Mouse (Mus musculus): ENCODE measurements around the gene Spag6l.
"Not testable (repeated sequence)": the region's sequence is repeated elsewhere in the genome, so short reads cannot be mapped to it uniquely, and the experiment has no call there.

Gene Spag6l

GRCm38 (mm10) chr16:16828757-16829615 is at the start of gene Spag6l:
Gene Spag6l (minus strand): TSS chr16:16829456.
- in situ Hi-C loops (cut with MboI, MseI): no loop called here

- in situ Hi-C loops (cut with MboI, MseI): no loop called here
Observed at GRCm38 (mm10) chr16:16879025-16879424, 49.8 kb upstream of the Spag6l start.

- in situ Hi-C loops (cut with MboI, MseI): no loop called here
Observed at GRCm38 (mm10) chr16:16870617-16871331, 41.5 kb upstream of the Spag6l start, which contains the start of the genes Top3b and Vpreb1. Gene Top3b (plus strand): TSS chr16:16870736. Gene Vpreb1 (minus strand): TSS chr16:16870843.

- in situ Hi-C loops (cut with MboI, MseI): no loop called here
Observed at GRCm38 (mm10) chr16:16870241-16870616, 41.0 kb upstream of the Spag6l start.

GRCm38 (mm10) chr16:16865696-16866561 is 36.7 kb upstream of the Spag6l start:
- in situ Hi-C loops (cut with MboI, MseI): no loop called here

DNA sequence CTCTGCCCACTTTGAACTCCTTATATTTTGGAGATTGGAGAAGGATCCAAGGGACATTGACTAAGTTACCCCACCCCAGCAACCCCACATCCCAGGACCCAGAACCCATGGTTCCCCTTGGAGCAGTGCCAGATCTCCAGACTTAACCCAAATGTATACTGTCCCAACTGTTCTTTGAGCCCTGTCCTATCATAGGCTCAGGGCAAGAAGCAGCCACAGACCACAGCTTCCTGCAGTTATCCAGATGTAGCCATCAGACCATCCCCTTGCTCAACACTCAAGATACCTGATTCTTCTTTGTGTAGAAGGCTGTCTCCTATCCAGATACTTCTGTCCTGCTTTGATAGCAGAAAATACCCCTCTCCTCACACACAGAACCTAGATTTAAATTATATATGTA is 36.0 kb upstream of the Spag6l start:
- in situ Hi-C loops (cut with MboI, MseI): no loop called here

GRCm38 (mm10) chr16:16863978-16864377 is 34.7 kb upstream of the Spag6l start, which contains the start of gene Igll1:
Gene Igll1 (minus strand): TSS chr16:16863985.
- in situ Hi-C loops (cut with MboI, MseI): loop anchor here in 1 of 2 experiments (5.0 kb wide), 1 partner anchor 43 kb away; no protein-coding TSS in a partner anchor

DNA sequence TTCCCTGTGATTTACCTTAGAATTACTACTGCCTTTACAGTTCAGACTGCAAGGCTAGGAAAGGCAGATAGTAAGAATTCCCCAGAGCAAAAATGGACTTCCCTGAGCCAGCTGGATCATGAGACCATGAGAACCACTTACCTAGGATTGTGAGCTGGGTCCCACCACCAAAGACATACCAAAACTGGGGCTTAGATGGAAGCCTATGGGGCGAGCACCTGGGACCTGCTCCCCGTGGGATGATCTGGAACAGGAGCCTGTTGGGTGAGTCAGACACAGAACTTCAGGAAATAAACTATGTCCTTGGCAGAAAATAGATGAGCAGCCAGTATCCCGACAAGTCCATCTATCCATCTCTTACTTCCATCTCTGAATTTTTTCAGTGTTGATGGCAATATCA is 33.0 kb upstream of the Spag6l start:
- in situ Hi-C loops (cut with MboI, MseI): loop anchor here in 1 of 2 experiments (5.0 kb wide), 1 partner anchor 45 kb away; no protein-coding TSS in a partner anchor

DNA sequence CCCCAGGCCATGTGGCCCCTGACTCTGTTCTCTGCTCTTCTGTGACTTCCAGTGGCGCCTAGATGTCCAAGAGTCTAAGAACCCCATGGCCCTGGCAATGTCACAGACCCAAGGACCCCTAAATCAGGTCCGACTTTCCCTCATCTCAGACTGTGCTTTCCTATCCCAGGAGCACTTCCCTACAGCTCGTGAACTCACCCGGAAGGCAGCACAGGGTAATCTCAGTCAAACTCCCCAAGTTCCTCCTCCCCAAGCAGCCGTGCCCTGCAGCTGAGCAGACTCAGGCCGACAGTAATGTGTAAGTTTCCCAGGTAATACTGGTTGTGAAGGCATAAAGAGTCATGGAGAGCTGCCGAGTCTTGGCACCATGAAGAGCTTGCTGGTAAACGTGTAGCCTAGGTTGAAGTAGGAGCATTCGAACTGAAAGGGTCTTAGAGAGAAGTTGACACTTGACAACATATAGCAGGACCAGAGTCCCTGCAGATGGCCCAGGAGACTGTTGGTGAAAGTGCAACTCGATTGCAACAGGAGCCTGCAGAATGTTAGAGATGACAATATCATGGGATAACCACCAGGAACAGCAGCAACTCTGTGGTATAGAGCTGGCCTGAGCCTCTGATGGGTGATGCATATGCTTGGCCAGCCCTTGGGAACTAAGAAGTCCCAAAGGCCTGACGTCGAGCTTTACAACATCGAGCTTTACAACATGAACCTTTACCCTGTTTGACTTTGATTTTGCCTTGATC is 27.6 kb upstream of the Spag6l start:
- in situ Hi-C loops (cut with MboI, MseI): no loop called here

DNA sequence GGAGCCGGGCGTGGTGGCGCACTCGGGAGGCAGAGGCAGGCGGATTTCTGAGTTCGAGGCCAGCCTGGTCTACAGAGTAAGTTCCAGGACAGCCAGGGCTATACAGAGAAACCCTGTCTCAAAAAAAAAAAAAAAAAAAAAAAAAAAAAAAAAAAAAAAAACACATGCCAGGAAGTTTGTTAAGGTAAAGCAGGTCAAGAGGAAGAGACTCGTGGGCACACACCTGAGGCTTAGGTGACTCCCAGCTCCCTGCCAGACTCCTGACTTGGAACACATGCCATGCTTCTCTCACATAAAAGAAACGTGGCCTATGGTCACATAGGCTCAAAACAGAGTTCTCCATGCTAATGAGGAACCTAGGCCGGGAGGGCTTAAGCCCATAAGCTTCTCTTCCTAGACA is 26.8 kb upstream of the Spag6l start:
- in situ Hi-C loops (cut with MboI, MseI): not testable (repeated sequence)

GRCm38 (mm10) chr16:16855541-16855940 is 26.3 kb upstream of the Spag6l start:
- in situ Hi-C loops (cut with MboI, MseI): no loop called here

DNA sequence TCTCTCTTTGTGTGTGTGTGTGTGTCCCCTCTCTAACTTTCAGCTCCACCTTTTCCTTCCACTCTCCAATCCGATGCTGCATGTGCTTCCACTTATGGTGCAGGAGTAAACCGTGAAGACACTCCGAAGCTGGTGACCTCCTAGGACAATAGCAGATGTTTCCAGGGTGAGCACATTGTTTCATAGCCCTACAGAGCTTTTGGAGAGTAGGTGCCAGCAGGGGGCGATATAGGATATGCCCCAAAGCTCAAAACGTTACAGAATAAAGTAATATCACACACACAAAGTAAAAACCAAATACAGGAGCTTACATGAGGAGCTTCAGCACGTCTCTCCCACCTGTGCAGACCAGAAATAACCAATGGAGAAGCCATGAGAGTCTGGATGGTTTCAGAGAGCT is 25.6 kb upstream of the Spag6l start:
- in situ Hi-C loops (cut with MboI, MseI): no loop called here

DNA sequence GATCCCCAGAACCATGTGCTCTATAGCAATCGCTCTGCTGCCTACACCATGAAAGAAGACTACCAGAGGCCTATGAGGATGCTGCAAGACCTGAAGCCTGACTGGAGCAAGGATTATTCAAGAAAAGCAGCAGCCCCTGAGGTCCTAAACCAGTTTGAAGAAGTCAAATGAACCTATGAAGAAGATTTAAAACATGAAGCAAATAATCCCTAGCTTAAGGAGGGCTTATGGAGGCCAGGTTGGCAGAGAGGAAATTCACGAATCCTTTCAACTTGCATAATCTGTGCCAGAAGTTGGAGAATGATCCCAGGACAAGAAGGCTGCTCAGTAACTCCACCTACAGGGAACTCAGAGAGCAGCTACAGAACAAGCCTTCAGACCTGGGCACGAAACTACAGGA is 23.2 kb upstream of the Spag6l start:
- in situ Hi-C loops (cut with MboI, MseI): no loop called here

DNA sequence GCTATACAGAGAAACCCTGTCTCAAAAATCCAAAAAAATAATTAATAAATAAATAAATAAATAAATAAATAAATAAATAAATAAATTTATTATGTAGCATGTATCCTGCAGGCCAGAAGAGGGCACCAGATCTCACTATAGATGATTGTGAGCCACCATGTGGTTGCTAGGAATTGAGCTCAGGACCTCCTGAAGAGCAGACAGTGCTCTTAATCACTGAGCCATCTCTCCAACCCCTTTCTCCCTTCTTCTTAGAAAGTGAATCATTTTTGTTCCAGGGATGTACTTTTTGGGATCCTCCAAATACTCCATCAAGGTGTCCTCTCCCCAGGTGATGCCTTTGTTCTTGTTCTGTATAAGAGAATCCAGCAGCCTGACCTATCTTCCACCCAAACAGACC is 19.9 kb upstream of the Spag6l start:
- in situ Hi-C loops (cut with MboI, MseI): no loop called here

GRCm38 (mm10) chr16:16829671-16830070 is 415 bp upstream of the Spag6l start:
- in situ Hi-C loops (cut with MboI, MseI): no loop called here

- in situ Hi-C loops (cut with MboI, MseI): no loop called here
Observed at GRCm38 (mm10) chr16:16826223-16826622, 3.0 kb downstream of the Spag6l start.

DNA sequence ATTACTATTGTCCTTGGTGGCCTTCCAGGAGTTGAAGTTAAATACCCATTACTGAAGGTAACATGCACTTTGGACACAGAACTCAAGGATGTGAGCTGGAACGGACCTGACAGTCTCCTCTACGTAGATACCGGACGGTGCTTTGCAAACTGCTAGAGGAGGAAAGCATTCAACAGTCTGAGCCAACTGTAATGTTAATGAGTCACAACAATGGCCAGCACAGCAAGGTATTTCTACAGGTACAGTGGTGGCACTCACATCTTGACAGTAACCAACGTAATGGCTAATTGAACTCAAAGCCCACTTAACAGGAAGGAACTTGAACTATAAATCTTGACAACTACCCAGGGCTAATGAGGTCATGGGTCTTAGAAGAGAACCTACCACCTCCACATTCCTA is 3.8 kb downstream of the Spag6l start:
- in situ Hi-C loops (cut with MboI, MseI): no loop called here

- in situ Hi-C loops (cut with MboI, MseI): no loop called here
Observed at GRCm38 (mm10) chr16:16806325-16806724, 22.9 kb downstream of the Spag6l start.

Data from T-helper 17 cell (primary cell).